Mouse (Mus musculus) liver, adult 2 months (tissue): ENCODE results near the gene Tdrd9.

Experiments
- CTCF ChIP-seq: fragments of 200-500 bp; IDR thresholded peaks from 2 replicates; pipeline ENCODE4 v1.5.1; 2011; ENCODE audit warnings: low read depth, low read length, control low read depth
- POLR2A ChIP-seq: fragments of 200-500 bp; IDR thresholded peaks from 2 replicates; pipeline ENCODE4 v1.6.1; 2011; ENCODE audit warnings: low read length, control low read depth; ENCODE audit not compliant: insufficient read depth; ENCODE audit errors: extremely low read depth

DNA sequence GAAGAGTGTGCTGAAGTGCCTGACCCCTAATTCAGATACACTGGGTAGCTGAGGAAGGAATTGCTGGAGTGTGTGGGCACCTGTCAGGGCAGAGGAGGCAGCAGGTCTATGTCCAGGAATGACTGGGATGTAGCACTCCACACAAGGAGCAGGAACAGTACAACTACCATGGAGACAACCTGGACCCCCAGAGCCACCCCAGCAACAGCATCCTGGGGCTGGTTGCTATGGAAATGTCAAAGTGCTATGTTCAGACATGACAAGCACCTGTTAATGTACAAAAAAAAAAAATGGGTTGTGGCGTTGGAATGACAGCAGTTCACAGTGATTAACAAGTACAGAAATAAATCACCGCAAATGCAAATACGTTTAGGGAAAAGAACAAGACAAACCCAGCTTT is 114.9 kb downstream of the Tdrd9 start:
- no peak for TF ChIP-seq CTCF
- no peak for TF ChIP-seq POLR2A
